ENCODE assay signal across 10 mouse cellular contexts in the genomic region with DNA sequence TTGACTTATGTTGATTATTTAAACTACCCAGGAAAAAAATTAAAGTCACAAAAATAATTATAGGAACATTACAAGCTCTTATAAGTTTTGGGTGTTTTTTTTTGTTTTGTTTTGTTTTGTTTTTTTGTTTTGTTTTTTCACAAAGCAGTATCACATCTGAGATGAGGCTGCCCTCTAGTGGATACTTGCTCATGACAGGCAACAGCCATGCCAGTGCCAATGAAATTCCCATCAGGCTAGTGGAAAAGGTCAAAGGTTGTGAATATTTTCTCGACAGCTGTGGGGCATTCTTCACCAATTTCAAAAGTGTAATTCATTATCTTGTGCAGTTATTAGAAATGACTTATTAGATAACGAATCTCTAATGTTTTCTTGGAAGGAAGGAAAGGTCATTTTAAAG.
DNase-seq lines count a peak whose midpoint lies in the region; ATAC-seq and TF ChIP-seq lines count a peak whose summit lies in the region.
"Had no signal": no experiment of that assay in that cellular context is flagged by ENCODE, and none has a peak within 500 bp of the region (broad histone marks: within the 10 kb centered on the region; RNA-seq: fewer than 3 reads in every experiment).

No protein-coding gene starts in this region.

- no peak overlapping the region for H3K27ac ChIP-seq in intestine, postnatal 0 days (ENCODE audit: low read depth, low read length)
- H3K27ac ChIP-seq in intestine, embryonic 15.5 days = no peak overlapping the region
- no peak overlapping the region for H3K27ac ChIP-seq in cerebellum, adult 2 months (ENCODE audit: insufficient read depth, low read length)
- H3K27ac ChIP-seq: hindbrain, embryonic 15.5 days had no signal

- H3K4me3 ChIP-seq in intestine, postnatal 0 days (ENCODE audit: low read depth, low read length) = no peak overlapping the region
- no peak overlapping the region for H3K4me3 ChIP-seq in intestine, embryonic 15.5 days (replicated peaks)
- H3K4me3 ChIP-seq in E14TG2a.4 (replicated peaks; ENCODE audit: low read length) = no peak overlapping the region
- no peak overlapping the region for H3K4me3 ChIP-seq in cerebellum, adult 2 months (replicated peaks; ENCODE audit: insufficient read depth, low read depth, low read length)
- H3K4me3 ChIP-seq: hindbrain, embryonic 15.5 days; myocyte had no signal

- no peaks in the 10 kb centered on the region for H3K4me1 ChIP-seq in intestine, postnatal 0 days (replicated peaks; ENCODE audit: control insufficient read depth, insufficient read depth, low read length)
- peaks cover 4% of the 10 kb centered on the region; the same call in 1 of the 2 replicates for H3K4me1 ChIP-seq in intestine, embryonic 15.5 days (replicated peaks)
- H3K4me1 ChIP-seq in E14TG2a.4 (replicated peaks; ENCODE audit: low read depth, low read length) = peaks cover 5% of the 10 kb centered on the region
- H3K4me1 ChIP-seq in cerebellum, adult 2 months (ENCODE audit: control insufficient read depth, insufficient read depth, low read length) = peaks cover 8% of the 10 kb centered on the region; the same call in 1 of the 2 replicates

- no peaks in the 10 kb centered on the region for H3K9me3 ChIP-seq in intestine, postnatal 0 days (ENCODE audit: control insufficient read depth)
- no peaks in the 10 kb centered on the region for H3K9me3 ChIP-seq in intestine, embryonic 15.5 days
- peaks cover 5% of the 10 kb centered on the region; the same call in 1 of the 2 replicates for H3K9me3 ChIP-seq in E14TG2a.4 (ENCODE audit: low read length)
- H3K9me3 ChIP-seq: hindbrain, embryonic 15.5 days had no signal

- no peak for TF ChIP-seq POLR2A in cerebellum, adult 2 months (IDR thresholded peaks at IDR 0.05; ENCODE audit: borderline replicate concordance, insufficient read depth, low read length)

- no peaks in the 10 kb centered on the region for H3K36me3 ChIP-seq in intestine, postnatal 0 days (ENCODE audit: control insufficient read depth, insufficient read depth)
- no peaks in the 10 kb centered on the region for H3K36me3 ChIP-seq in intestine, embryonic 15.5 days
- no peaks in the 10 kb centered on the region for H3K36me3 ChIP-seq in E14TG2a.4 (ENCODE audit: insufficient read depth, low read length)
- H3K36me3 ChIP-seq: hindbrain, embryonic 15.5 days had no signal

- ATAC-seq in intestine, postnatal 0 days = no peak
- ATAC-seq in intestine, embryonic 15.5 days = no peak

- H3K9ac ChIP-seq in intestine, postnatal 0 days (ENCODE audit: low read depth, low read length) = no peak overlapping the region
- no peak overlapping the region for H3K9ac ChIP-seq in intestine, embryonic 15.5 days
- H3K9ac ChIP-seq: hindbrain, embryonic 15.5 days had no signal

- intact Hi-C loops in left cerebral cortex, postnatal 25 days (cut with DNase I) = loop anchor here (5.0 to 10.0 kb wide), 2 partner anchors 342 to 469 kb away; no protein-coding TSS in a partner anchor

- TF ChIP-seq CTCF in intestine, postnatal 0 days (IDR thresholded peaks at IDR 0.05; ENCODE audit: low read depth) = peak; percentile 86
- peak; percentile 69 for TF ChIP-seq CTCF in E14TG2a.4 (conservative IDR thresholded peaks at IDR 0.05; ENCODE audit: low read length)
- peak; percentile 62 for TF ChIP-seq CTCF in cerebellum, adult 2 months (IDR thresholded peaks at IDR 0.05; ENCODE audit: borderline replicate concordance, insufficient read depth, low read depth, low read length)

- H3K27me3 ChIP-seq in intestine, postnatal 0 days (replicated peaks; ENCODE audit: control insufficient read depth, insufficient read depth, low read length) = peaks cover 20% of the 10 kb centered on the region
- peaks cover 8% of the 10 kb centered on the region for H3K27me3 ChIP-seq in intestine, embryonic 15.5 days (replicated peaks)
- H3K27me3 ChIP-seq in E14TG2a.4 (ENCODE audit: insufficient read depth, low read length) = peaks cover 23% of the 10 kb centered on the region
- H3K27me3 ChIP-seq in cerebellum, adult 2 months (ENCODE audit: control insufficient read depth, insufficient read depth, low read length) = no peaks in the 10 kb centered on the region

- WGBS in intestine, postnatal 0 days = 14% methylated on average over 2 of the region's 2 CpGs
- 16% methylated on average over 2 of the region's 2 CpGs for WGBS in intestine, embryonic 15.5 days
- 10% methylated on average over 2 of the region's 2 CpGs for WGBS in cerebellum, adult 2 months

- peak; percentile 61 to 71 for DNase-seq in cerebellum, adult 2 months
- DNase-seq in gastrocnemius, postnatal 4 days (ENCODE audit: low spot score in 2 of 2) = peak; percentile 38 to 64
- peak; percentile 64 to 67 for DNase-seq in left cerebral cortex, postnatal 25 days (ENCODE audit: low spot score in 2 of 2)
- peak; percentile 63 for DNase-seq in right cerebral cortex, postnatal 14 days
- DNase-seq in c-Kit-positive CD71-positive TER-119-positive erythroid progenitor cells, embryonic 14.5 days (ENCODE audit: low spot score) = no peak

- H3K4me2 ChIP-seq in intestine, postnatal 0 days (replicated peaks; ENCODE audit: low read depth) = no peak overlapping the region
- no peak overlapping the region for H3K4me2 ChIP-seq in intestine, embryonic 15.5 days (replicated peaks)
- H3K4me2 ChIP-seq: hindbrain, embryonic 15.5 days had no signal
